Mouse (Mus musculus): ENCODE results near the gene Zyg11a.

- TF ChIP-seq CTCF (IDR thresholded peaks at IDR 0.05; ENCODE audit: low read depth) (no peak), EP300 (IDR thresholded peaks at IDR 0.05; ENCODE audit: low read depth) (no peak)
Observed at GRCm38 (mm10) chr4:108250501-108250900, 32.7 kb upstream of the Zyg11a start.

Measured in liver, embryonic 14.5 days (tissue).